Mouse (Mus musculus) MEL (cell line): Measurements from ENCODE around the gene Atp8b3. TPM values are rescaled to one million over a fixed set of nuclear protein-coding genes. Genes with fewer than 3 reads are reported as not detected.

Source experiments
- DNase-seq: peaks from one replicate; pipeline ENCODE4 v3.0.0; 2011; ENCODE audit warnings: low read depth, low spot score
- H3K27ac ChIP-seq: 2 replicates; pipeline ENCODE4 v1.5.1; 2012; ENCODE audit warnings: low read depth, mild to moderate bottlenecking, control low read depth, low read length, moderate library complexity; ENCODE audit not compliant: control insufficient read depth
- H3K27me3 ChIP-seq, 2 experiments: fragments of 150-350 bp in 1 of 2; sonication (generic) in 1 of 2; 2 replicates each; pipeline ENCODE4 v1.6.1; 2012; ENCODE audit warnings: low read length in 2 of 2, mild to moderate bottlenecking in 2 of 2, improper control_type of control experiment in 1 of 2, moderate library complexity in 1 of 2; ENCODE audit not compliant: insufficient read depth in 2 of 2, control insufficient read depth in 1 of 2
- H3K36me3 ChIP-seq, 2 experiments: 2 replicates each; pipeline ENCODE4 v1.6.1; 2012 to 2014; ENCODE audit warnings: low read length in 2 of 2, improper control_type of control experiment in 1 of 2, inconsistent platforms in 1 of 2, mild to moderate bottlenecking in 1 of 2; ENCODE audit not compliant: insufficient read depth in 2 of 2, control insufficient read depth in 1 of 2
- H3K4me1 ChIP-seq, 2 experiments: fragments of 150-350 bp in 1 of 2; sonication (generic) in 1 of 2; 2 replicates each; pipeline ENCODE4 v1.6.1; 2012; ENCODE audit warnings: low read length in 2 of 2, improper control_type of control experiment in 1 of 2, mild to moderate bottlenecking in 1 of 2; ENCODE audit not compliant: insufficient read depth in 2 of 2, control insufficient read depth in 1 of 2
- H3K4me3 ChIP-seq, 2 experiments: fragments of 150-350 bp in 1 of 2; sonication (generic) in 1 of 2; 2 replicates each; pipeline ENCODE4 v1.5.1; 2012; ENCODE audit warnings: low read depth in 2 of 2, low read length in 2 of 2, mild to moderate bottlenecking in 2 of 2, moderate library complexity in 2 of 2, control low read depth in 1 of 2, improper control_type of control experiment in 1 of 2; ENCODE audit not compliant: control insufficient read depth in 1 of 2, insufficient read depth in 1 of 2
- H3K79me2 ChIP-seq: 2 replicates; pipeline ENCODE4 v1.6.1; 2012; ENCODE audit warnings: mild to moderate bottlenecking, low read length, moderate library complexity; ENCODE audit not compliant: control insufficient read depth, poor library complexity, insufficient read depth
- H3K9ac ChIP-seq: 2 replicates; pipeline ENCODE4 v1.6.1; 2012; ENCODE audit warnings: low read depth, mild to moderate bottlenecking, control low read depth, low read length, moderate library complexity; ENCODE audit not compliant: control insufficient read depth, poor library complexity, severe bottlenecking
- H3K9me3 ChIP-seq: fragments of 150-350 bp; sonication (generic); replicated peaks from 2 replicates; pipeline ENCODE4 v1.6.1; 2012; ENCODE audit warnings: mild to moderate bottlenecking, low read length, improper control_type of control experiment, moderate library complexity; ENCODE audit not compliant: insufficient read depth
- BHLHE40 ChIP-seq: IDR thresholded peaks from 2 replicates; pipeline ENCODE4 v1.6.1; 2012; ENCODE audit warnings: low read depth, mild to moderate bottlenecking, inconsistent platforms, low read length, improper control_type of control experiment, borderline replicate concordance
- CTCF ChIP-seq, 3 experiments: IDR thresholded peaks in 2 of 3; conservative IDR thresholded peaks in 1 of 3; 2 replicates each; pipeline ENCODE4 v1.5.1; 2011 to 2012; ENCODE audit warnings: low read length in 3 of 3, low read depth in 2 of 3, mild to moderate bottlenecking in 2 of 3, improper control_type of control experiment in 1 of 3, inconsistent platforms in 1 of 3, mixed read lengths in 1 of 3, moderate library complexity in 1 of 3; ENCODE audit not compliant: control insufficient read depth in 1 of 3, insufficient read depth in 1 of 3, poor library complexity in 1 of 3, severe bottlenecking in 1 of 3
- E2F4 ChIP-seq: IDR thresholded peaks from 2 replicates; pipeline ENCODE4 v1.6.1; 2011; ENCODE audit warnings: low read depth, low read length, improper control_type of control experiment, borderline replicate concordance
- ELF1 ChIP-seq: IDR thresholded peaks from 2 replicates; pipeline ENCODE4 v1.6.1; 2014; ENCODE audit warnings: low read depth, mild to moderate bottlenecking, inconsistent platforms, low read length, improper control_type of control experiment, moderate library complexity
- EP300 ChIP-seq, 2 experiments: IDR thresholded peaks; 2 replicates each; pipeline ENCODE4 v1.6.1; 2011; ENCODE audit warnings: improper control_type of control experiment in 2 of 2, low read length in 2 of 2, low read depth in 1 of 2, mild to moderate bottlenecking in 1 of 2
- ETS1 ChIP-seq: IDR thresholded peaks from 2 replicates; pipeline ENCODE4 v1.6.1; 2012; ENCODE audit warnings: low read depth, mild to moderate bottlenecking, inconsistent platforms, low read length, improper control_type of control experiment, moderate library complexity
- GABPA ChIP-seq: IDR thresholded peaks from 2 replicates; pipeline ENCODE4 v1.6.1; 2012; ENCODE audit warnings: low read depth, mild to moderate bottlenecking, inconsistent platforms, low read length, improper control_type of control experiment, moderate library complexity
- GATA1 ChIP-seq: IDR thresholded peaks from 2 replicates; pipeline ENCODE4 v1.6.1; 2011; ENCODE audit warnings: low read depth, low read length, improper control_type of control experiment
- KAT2A ChIP-seq: conservative IDR thresholded peaks from 2 replicates; pipeline ENCODE4 v1.6.1; 2012; ENCODE audit warnings: low read depth, low read length, improper control_type of control experiment, inconsistent platforms
- MAZ ChIP-seq: IDR thresholded peaks from 2 replicates; pipeline ENCODE4 v1.6.1; 2012; ENCODE audit warnings: low read depth, mild to moderate bottlenecking, inconsistent platforms, low read length, improper control_type of control experiment
- MEF2A ChIP-seq: IDR thresholded peaks from 2 replicates; pipeline ENCODE4 v1.6.1; 2014; ENCODE audit warnings: low read depth, mild to moderate bottlenecking, inconsistent platforms, low read length, improper control_type of control experiment; ENCODE audit not compliant: poor library complexity, insufficient replicate concordance, severe bottlenecking; ENCODE audit errors: extremely low read depth
- MXI1 ChIP-seq: IDR thresholded peaks from 2 replicates; pipeline ENCODE4 v1.6.1; 2011; ENCODE audit warnings: mild to moderate bottlenecking, low read depth, low read length, improper control_type of control experiment
- MYB ChIP-seq: IDR thresholded peaks from 2 replicates; pipeline ENCODE4 v1.6.1; 2011; ENCODE audit warnings: mild to moderate bottlenecking, low read depth, low read length, improper control_type of control experiment
- MYC ChIP-seq: IDR thresholded peaks from 2 replicates; pipeline ENCODE4 v1.6.1; 2011; ENCODE audit warnings: low read depth, mild to moderate bottlenecking, low read length, improper control_type of control experiment, moderate library complexity
- NELFE ChIP-seq: IDR thresholded peaks from 2 replicates; pipeline ENCODE4 v1.6.1; 2011; ENCODE audit warnings: low read depth, low read length, improper control_type of control experiment
- POLR2AphosphoS5 ChIP-seq: IDR thresholded peaks from 2 replicates; pipeline ENCODE4 v1.6.1; 2012; ENCODE audit warnings: low read depth, borderline replicate concordance, mild to moderate bottlenecking, inconsistent platforms, low read length, moderate library complexity, mixed read lengths
- RAD21 ChIP-seq: IDR thresholded peaks from 2 replicates; pipeline ENCODE4 v1.6.1; 2011; ENCODE audit warnings: mild to moderate bottlenecking, low read depth, low read length, improper control_type of control experiment
- RCOR1 ChIP-seq: IDR thresholded peaks from 2 replicates; pipeline ENCODE4 v1.6.1; 2012; ENCODE audit warnings: low read depth, mild to moderate bottlenecking, inconsistent platforms, low read length, improper control_type of control experiment
- SIN3A ChIP-seq: IDR thresholded peaks from 2 replicates; pipeline ENCODE4 v1.6.1; 2012; ENCODE audit warnings: low read length, improper control_type of control experiment, inconsistent platforms
- SMC3 ChIP-seq: IDR thresholded peaks from 2 replicates; pipeline ENCODE4 v1.6.1; 2011; ENCODE audit warnings: low read depth, low read length, improper control_type of control experiment
- TAL1 ChIP-seq: IDR thresholded peaks from 2 replicates; pipeline ENCODE4 v1.6.1; 2012; ENCODE audit warnings: mild to moderate bottlenecking, inconsistent platforms, low read length, moderate library complexity, mixed read lengths
- UBTF ChIP-seq: IDR thresholded peaks from 2 replicates; pipeline ENCODE4 v1.6.1; 2012; ENCODE audit warnings: low read depth, mild to moderate bottlenecking, inconsistent platforms, low read length, improper control_type of control experiment, moderate library complexity, borderline replicate concordance; ENCODE audit not compliant: insufficient read depth
- USF2 ChIP-seq, 2 experiments: IDR thresholded peaks; 2 replicates each; pipeline ENCODE4 v1.6.1; 2011 to 2012; ENCODE audit warnings: improper control_type of control experiment in 2 of 2, low read length in 2 of 2, borderline replicate concordance in 1 of 2, inconsistent platforms in 1 of 2, low read depth in 1 of 2, mild to moderate bottlenecking in 1 of 2; ENCODE audit not compliant: insufficient read depth in 1 of 2
- ZC3H11A ChIP-seq: IDR thresholded peaks from 2 replicates; pipeline ENCODE4 v1.6.1; 2012; ENCODE audit warnings: low read depth, mild to moderate bottlenecking, inconsistent platforms, low read length, improper control_type of control experiment
- ZNF384 ChIP-seq: IDR thresholded peaks from 2 replicates; pipeline ENCODE4 v1.6.1; 2012; ENCODE audit warnings: low read depth, mild to moderate bottlenecking, inconsistent platforms, low read length, improper control_type of control experiment
- polyA plus RNA-seq, 2 experiments: library from polyadenylated mRNA; stranded (reverse) in 1 of 2; unstranded in 1 of 2; fragments of >175 nt in 1 of 2; fragments of >200 nt in 1 of 2; gene quantifications; 2 replicates each; pipeline versions ENCODE4 v1.2.1 to v1.2.4; 2012; ENCODE audit warnings: low replicate concordance in 2 of 2, low read depth in 1 of 2; ENCODE audit not compliant: insufficient read length in 2 of 2, insufficient read depth in 1 of 2, missing spikeins in 1 of 2
- total RNA-seq: library from RNA; depleted of rRNA; stranded (reverse); fragments of 300-350 nt; gene quantifications from 2 replicates; pipeline ENCODE4 v1.2.3, GENCODE M21; 2012

The Atp8b3 gene
- total and polyA plus RNA-seq, 3 experiments = 0.13 TPM; not detected in 2

GRCm38 (mm10) chr10:80566375-80567092, 27.6 kb upstream of the Atp8b3 start:
- Histone ChIP-seq H3K36me3 (peaks cover 0 to 9% of the 10 kb centered on the region in 2 experiments; a peak in 2 of 4 replicates), H3K9ac (no peak overlapping the region), H3K79me2 (peaks cover 29% of the 10 kb centered on the region), H3K27me3 (no peaks in the 10 kb centered on the region), H3K9me3 (no peaks in the 10 kb centered on the region), H3K4me3 (no peak overlapping the region), H3K4me1 (peaks cover 0 to 17% of the 10 kb centered on the region in 2 experiments; a peak in 3 of 4 replicates), H3K27ac (no peak overlapping the region)
- TF ChIP-seq USF2 (IDR thresholded peaks at IDR 0.05; ENCODE audit: borderline replicate concordance in 1 of 2, insufficient read depth in 1 of 2, low read depth in 1 of 2, low read length in 2 of 2) (no peak), SMC3 (peak; percentile 70), ELF1 (no peak), ZC3H11A (peak; percentile 30; the same call in 1 of the 2 replicates), CTCF (IDR thresholded peaks at IDR 0.05 in 2 of 3, conservative IDR thresholded peaks at IDR 0.05 in 1 of 3; ENCODE audit: control insufficient read depth in 1 of 3, insufficient read depth in 1 of 3, low read depth in 2 of 3, low read length in 3 of 3, poor library complexity in 1 of 3, severe bottlenecking in 1 of 3) (peak; percentile 85 to 93 (median 91)), RAD21 (peak; percentile 70), MXI1 (no peak), NELFE (no peak), SIN3A (peak; percentile 59), GABPA (no peak), MAZ (peak; percentile 70; the same call in 1 of the 2 replicates)
- DNase-seq = peak; percentile 82

- H3K4me3 ChIP-seq = peak within 1 kb of the TSS; percentile 67 to 97
- peaks cover 0 to 10% of the 10 kb centered on the region in 2 experiments; a peak in 2 of 4 replicates for H3K4me1 ChIP-seq
- peak within 1 kb of the TSS; percentile 97 for H3K27ac ChIP-seq
- peaks cover 49% of the 10 kb centered on the region for H3K79me2 ChIP-seq
- peak; percentile 98 for DNase-seq
- H3K36me3 ChIP-seq = peaks cover 0 to 10% of the 10 kb centered on the region in 2 experiments; a peak in 2 of 4 replicates
- no peaks in the 10 kb centered on the region for H3K27me3 ChIP-seq
- H3K9ac ChIP-seq = peak within 1 kb of the TSS; percentile 96
- H3K9me3 ChIP-seq = no peaks in the 10 kb centered on the region
- TF ChIP-seq BHLHE40 = no peak
- TF ChIP-seq MAZ = no peak
- peak; percentile 28; the same call in 1 of the 2 replicates for TF ChIP-seq ETS1
- TF ChIP-seq E2F4 = no peak
- no peak; the same call in 1 of the 2 replicates for TF ChIP-seq RCOR1
- peak; percentile 96 for TF ChIP-seq SIN3A
- TF ChIP-seq SMC3 = peak; percentile 59
- TF ChIP-seq ELF1 = peak; percentile 66; the same call in 1 of the 2 replicates
- no peak for TF ChIP-seq USF2 (IDR thresholded peaks at IDR 0.05; ENCODE audit: borderline replicate concordance in 1 of 2, insufficient read depth in 1 of 2, low read depth in 1 of 2, low read length in 2 of 2)
- TF ChIP-seq TAL1 = no peak
- TF ChIP-seq POLR2AphosphoS5 = no peak
- no peak for TF ChIP-seq MEF2A
- TF ChIP-seq GATA1 = 0 out of 2 replicates have a peak, but pooled peaks have one; percentile 4
- TF ChIP-seq EP300 (IDR thresholded peaks at IDR 0.05; ENCODE audit: low read depth in 1 of 2, low read length in 2 of 2) = no peak
- TF ChIP-seq UBTF = no peak
- peak; percentile 67 to 88 (median 86) for TF ChIP-seq CTCF (IDR thresholded peaks at IDR 0.05 in 2 of 3, conservative IDR thresholded peaks at IDR 0.05 in 1 of 3; ENCODE audit: control insufficient read depth in 1 of 3, insufficient read depth in 1 of 3, low read depth in 2 of 3, low read length in 3 of 3, poor library complexity in 1 of 3, severe bottlenecking in 1 of 3)
- peak; percentile 91 for TF ChIP-seq KAT2A
- TF ChIP-seq MYC = peak; percentile 69; the same call in 1 of the 2 replicates
- no peak for TF ChIP-seq ZNF384
- TF ChIP-seq MYB = no peak
Measured at GRCm38 (mm10) chr10:80561116-80561944, 22.4 kb upstream of the Atp8b3 start, which contains the start of gene Rexo1. Gene Rexo1, minus strand, starts transcription at chr10:80561560.
